Mouse (Mus musculus): Measurements from ENCODE around the gene Slitrk3. TPM values are rescaled to one million over a fixed set of nuclear protein-coding genes. Genes with fewer than 3 reads are reported as not detected.
"Not testable (repeated sequence)": the region's sequence is repeated elsewhere in the genome, so short reads cannot be mapped to it uniquely, and the experiment has no call there.

The Slitrk3 gene
- polyA plus RNA-seq (2016; fragmentation: Nextera tagmentation; extraction: Ambion mirVana) = 0.10 and 0.22 TPM in 2 replicates

DNA sequence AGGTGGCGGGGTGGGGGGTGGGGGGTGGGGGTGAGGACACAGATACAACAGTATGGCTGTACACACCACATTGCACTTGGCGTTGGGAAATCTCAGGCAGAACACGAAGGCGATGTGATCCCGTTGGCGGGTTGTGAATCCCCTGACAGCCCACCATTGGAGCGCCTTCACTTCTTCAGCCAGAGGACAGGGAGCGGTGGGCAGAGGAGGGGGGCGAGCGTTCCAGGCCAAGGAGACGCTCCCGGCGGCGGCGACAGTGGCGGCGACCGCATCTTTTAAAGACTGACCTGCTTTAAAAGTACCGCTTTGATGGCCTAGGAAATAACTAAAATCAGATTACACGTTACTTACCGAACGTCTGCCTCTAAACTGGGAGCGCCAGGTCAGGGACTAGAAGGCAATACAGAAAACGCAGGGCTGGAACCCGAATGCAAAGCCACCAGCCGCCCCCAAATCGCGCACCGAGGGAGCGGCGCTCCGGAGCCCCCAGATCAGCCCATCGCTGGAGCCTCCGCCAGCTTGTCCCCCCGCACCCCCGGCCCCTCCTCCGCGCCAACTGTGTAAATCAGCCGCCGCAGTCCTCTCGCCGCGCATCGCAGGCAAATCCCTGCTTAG, at the start of gene Slitrk3:
Gene Slitrk3, minus strand, starts transcription at position 607 of the 615 bp plus-strand sequence.
- no peak for DNase-seq (ENCODE audit: low spot score)
- H3K4me3 ChIP-seq = peak within 1 kb of the TSS; percentile 65
- H3K4me1 ChIP-seq = 0 out of 2 replicates have a peak, but pooled peaks cover 7% of the 10 kb centered on the region
- 0 out of 2 replicates have a peak within 1 kb of the TSS, but pooled peaks have one; percentile 22 for H3K27ac ChIP-seq
- under 1% methylated on average over 44 of the region's 44 CpGs for WGBS
- H3K27me3 ChIP-seq (ENCODE audit: insufficient read depth, poor library complexity, severe bottlenecking) = peaks cover 71% of the 10 kb centered on the region
- no peaks in the 10 kb centered on the region for H3K36me3 ChIP-seq
- no peaks in the 10 kb centered on the region for H3K9me3 ChIP-seq

DNA sequence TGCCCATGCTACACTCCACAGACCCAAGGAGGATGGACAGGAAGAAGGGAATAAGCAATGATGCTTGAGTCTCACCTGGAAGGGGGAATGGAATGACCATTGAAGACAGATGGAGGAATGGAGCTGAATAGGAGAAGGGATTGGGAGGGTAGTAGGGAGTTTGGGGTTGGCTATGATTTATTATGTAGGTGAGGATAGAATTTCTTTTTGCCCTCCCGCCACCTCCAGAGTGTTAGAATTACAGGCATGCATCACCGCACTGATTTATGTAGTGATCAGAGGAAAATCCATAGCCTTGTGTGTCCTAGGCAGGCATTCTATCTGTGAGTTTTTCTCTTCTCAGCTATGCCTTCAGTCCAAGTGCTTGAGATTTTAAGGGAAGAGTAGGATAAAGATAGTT, 36.8 kb upstream of the Slitrk3 start:
- H3K4me1 ChIP-seq; DNase-seq (ENCODE audit: low spot score); H3K4me3 ChIP-seq; H3K27me3 ChIP-seq (ENCODE audit: insufficient read depth, poor library complexity, severe bottlenecking); H3K9me3 ChIP-seq; H3K27ac ChIP-seq; H3K36me3 ChIP-seq: not testable (repeated sequence)
- 93% methylated on average over 2 of the region's 2 CpGs for WGBS

- H3K4me3 ChIP-seq = no peak overlapping the region
- DNase-seq (ENCODE audit: low spot score) = no peak
- 61% methylated on average over 5 of the region's 5 CpGs for WGBS
These were observed 27.0 kb upstream of the Slitrk3 start for GRCm38 (mm10) chr3:73084620-73085019.

GRCm38 (mm10) chr3:73065823-73066755, 8.5 kb upstream of the Slitrk3 start:
- 16% methylated on average over 20 of the region's 20 CpGs for WGBS
- Histone ChIP-seq H3K4me1 (no peaks in the 10 kb centered on the region), H3K27me3 (ENCODE audit: insufficient read depth, poor library complexity, severe bottlenecking) (peaks cover 33% of the 10 kb centered on the region; the same call in 1 of the 2 replicates), H3K9me3 (no peaks in the 10 kb centered on the region), H3K4me3 (peak overlapping the region; percentile 51), H3K36me3 (no peaks in the 10 kb centered on the region), H3K27ac (no peak overlapping the region)
- peak; percentile 79 for DNase-seq (ENCODE audit: low spot score)

More at GRCm38 (mm10) chr3:73084620-73085019, 27.0 kb upstream of the Slitrk3 start:
- H3K9me3 ChIP-seq = no peaks in the 10 kb centered on the region
- no peaks in the 10 kb centered on the region for H3K27me3 ChIP-seq (ENCODE audit: insufficient read depth, poor library complexity, severe bottlenecking)
- H3K27ac ChIP-seq = no peak overlapping the region
- no peaks in the 10 kb centered on the region for H3K36me3 ChIP-seq
- no peaks in the 10 kb centered on the region for H3K4me1 ChIP-seq

DNA sequence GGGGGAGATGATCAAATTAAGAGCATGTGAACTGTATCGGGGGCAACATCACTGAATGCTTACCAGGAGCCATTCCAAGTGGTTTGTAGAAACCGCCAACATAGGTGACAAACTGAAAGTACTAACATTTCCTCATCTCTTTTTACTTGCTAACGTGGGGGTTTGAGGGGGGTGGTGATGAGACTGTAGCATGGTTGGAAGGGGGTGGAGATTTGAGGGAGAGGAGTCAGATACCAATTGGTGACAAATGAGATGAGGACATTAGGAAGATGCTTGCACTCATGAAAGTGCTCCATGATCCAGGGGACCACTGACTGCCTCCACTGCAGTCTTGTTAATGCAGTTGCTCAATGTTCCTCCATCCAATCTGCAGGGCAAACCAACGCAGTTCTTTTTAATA, 587 bp upstream of the Slitrk3 start:
- peaks cover 67% of the 10 kb centered on the region for H3K27me3 ChIP-seq (ENCODE audit: insufficient read depth, poor library complexity, severe bottlenecking)
- WGBS = 18% methylated on average over 4 of the region's 4 CpGs

DNA sequence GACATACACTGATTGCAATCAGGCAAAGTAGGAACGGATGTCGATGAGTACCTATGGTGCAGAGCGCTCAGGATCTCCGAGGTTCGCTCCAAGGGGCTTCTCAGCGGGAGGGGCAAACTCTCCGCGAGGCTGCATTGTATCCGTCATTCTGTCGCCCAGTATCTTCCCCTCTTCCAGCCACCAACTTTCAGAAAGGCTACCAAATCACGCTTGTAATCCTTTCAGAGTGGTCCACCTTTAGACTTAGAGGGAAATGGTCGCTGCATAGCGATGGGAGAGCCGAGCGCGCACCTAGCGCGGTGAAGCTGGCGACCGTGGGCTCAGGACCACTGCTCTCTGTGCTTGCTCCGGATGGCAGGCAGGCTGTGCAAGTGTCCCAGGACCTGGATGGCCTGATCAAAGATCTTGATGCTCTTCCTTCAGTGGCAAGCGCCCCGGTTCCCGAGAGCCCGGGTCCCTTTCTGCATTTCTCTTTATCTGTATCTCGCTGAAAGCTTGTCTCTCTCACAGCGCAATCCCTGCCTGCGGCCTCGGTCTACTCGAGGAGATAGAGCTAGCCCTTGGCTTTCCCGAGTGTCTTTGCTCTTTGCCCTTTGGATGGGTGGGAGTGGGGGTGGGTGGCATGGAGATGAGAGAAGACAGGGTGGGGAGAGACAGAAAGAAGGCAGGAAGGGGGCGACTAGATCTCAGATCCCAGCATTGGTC, 959 bp downstream of the Slitrk3 start:
- no peaks in the 10 kb centered on the region for H3K36me3 ChIP-seq
- 0 out of 2 replicates have a peak, but pooled peaks cover 7% of the 10 kb centered on the region for H3K4me1 ChIP-seq
- no peaks in the 10 kb centered on the region for H3K9me3 ChIP-seq
- no peak for DNase-seq (ENCODE audit: low spot score)
- 1% methylated on average over 32 of the region's 32 CpGs for WGBS
- peaks cover 64% of the 10 kb centered on the region for H3K27me3 ChIP-seq (ENCODE audit: insufficient read depth, poor library complexity, severe bottlenecking)
- H3K27ac ChIP-seq = no peak overlapping the region
- H3K4me3 ChIP-seq = peak overlapping the region; percentile 65

More for the DNA sequence above, 587 bp upstream of the Slitrk3 start:
- DNase-seq (ENCODE audit: low spot score) = no peak
- Histone ChIP-seq H3K4me3 (peak overlapping the region; percentile 65), H3K4me1 (0 out of 2 replicates have a peak, but pooled peaks cover 7% of the 10 kb centered on the region), H3K27ac (no peak overlapping the region), H3K36me3 (no peaks in the 10 kb centered on the region), H3K9me3 (no peaks in the 10 kb centered on the region)

- Histone ChIP-seq H3K4me3 (no peak overlapping the region), H3K9me3 (no peaks in the 10 kb centered on the region), H3K4me1 (0 out of 2 replicates have a peak, but pooled peaks cover 7% of the 10 kb centered on the region), H3K36me3 (no peaks in the 10 kb centered on the region), H3K27me3 (ENCODE audit: insufficient read depth, poor library complexity, severe bottlenecking) (peaks cover 64% of the 10 kb centered on the region), H3K27ac (no peak overlapping the region)
- no peak for DNase-seq (ENCODE audit: low spot score)
- WGBS = 36% methylated on average over 5 of the region's 5 CpGs
These were observed 1.6 kb downstream of the Slitrk3 start for GRCm38 (mm10) chr3:73056044-73056438.

DNA sequence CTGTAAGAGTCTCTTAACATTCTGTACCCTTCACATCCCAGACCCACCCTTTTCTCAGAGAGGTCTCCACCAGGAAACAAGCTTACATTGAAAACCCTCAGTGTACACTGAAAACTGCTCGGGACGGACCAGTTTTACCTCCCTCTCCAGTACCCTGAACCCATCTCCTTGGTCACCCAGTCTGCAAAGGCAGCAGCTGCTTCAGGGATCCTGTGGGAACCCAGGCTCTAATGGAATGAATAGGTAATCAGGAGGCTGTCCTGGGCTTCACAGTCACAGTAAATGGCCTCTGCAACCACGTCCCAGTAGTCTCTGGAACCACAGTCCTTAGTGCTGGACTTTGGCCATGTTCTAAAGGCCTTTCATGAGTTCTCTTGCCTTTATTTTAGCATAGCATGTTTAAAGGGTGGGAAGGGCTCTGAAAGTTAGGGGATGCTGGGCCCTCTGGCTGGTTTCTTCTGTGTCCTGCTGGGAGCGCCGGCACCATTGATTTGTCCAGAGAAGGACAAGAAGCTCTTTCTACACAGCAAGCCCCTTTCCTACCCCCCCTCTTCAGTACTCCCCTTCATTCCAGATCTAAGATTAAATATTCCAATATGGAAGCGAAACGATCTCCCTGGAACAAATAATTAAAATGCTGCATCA, 2.1 kb downstream of the Slitrk3 start:
- Histone ChIP-seq H3K4me3 (no peak overlapping the region), H3K4me1 (0 out of 2 replicates have a peak, but pooled peaks cover 7% of the 10 kb centered on the region), H3K27ac (no peak overlapping the region), H3K27me3 (ENCODE audit: insufficient read depth, poor library complexity, severe bottlenecking) (peaks cover 69% of the 10 kb centered on the region), H3K9me3 (no peaks in the 10 kb centered on the region), H3K36me3 (no peaks in the 10 kb centered on the region)
- 32% methylated on average over 7 of the region's 7 CpGs for WGBS
- DNase-seq (ENCODE audit: low spot score) = no peak

DNA sequence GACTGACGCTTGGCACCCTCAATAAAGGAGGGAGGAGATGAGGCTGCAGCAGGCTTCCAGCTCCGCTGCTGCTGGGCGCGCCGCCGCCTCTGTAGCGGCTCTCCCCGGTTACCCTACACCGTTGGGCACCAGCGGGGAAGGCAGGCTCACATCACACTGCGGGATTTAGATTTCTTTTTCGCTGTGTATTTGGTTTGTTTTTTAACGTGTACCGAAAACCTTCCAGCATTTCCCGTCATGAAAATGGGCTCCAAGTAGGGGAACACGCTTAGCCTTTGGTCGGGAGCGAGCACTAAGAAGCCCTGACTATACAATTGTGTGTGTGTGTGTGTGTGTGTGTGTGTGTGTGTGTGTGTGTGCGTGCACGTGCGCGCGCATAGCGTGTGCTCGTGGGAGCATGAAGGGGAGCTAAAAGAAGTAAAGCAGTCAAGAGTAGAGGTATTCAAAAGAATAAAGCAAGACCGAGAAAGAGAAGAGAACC, 4.1 kb downstream of the Slitrk3 start:
- 1% methylated on average over 26 of the region's 26 CpGs for WGBS
- H3K36me3 ChIP-seq = no peaks in the 10 kb centered on the region
- 0 out of 2 replicates have a peak, but pooled peaks cover 7% of the 10 kb centered on the region for H3K4me1 ChIP-seq
- DNase-seq (ENCODE audit: low spot score) = no peak
- H3K4me3 ChIP-seq = peak overlapping the region; percentile 59
- H3K27me3 ChIP-seq (ENCODE audit: insufficient read depth, poor library complexity, severe bottlenecking) = peaks cover 79% of the 10 kb centered on the region
- H3K9me3 ChIP-seq = no peaks in the 10 kb centered on the region
- H3K27ac ChIP-seq = no peak overlapping the region

- Histone ChIP-seq H3K36me3 (no peaks in the 10 kb centered on the region), H3K4me3 (no peak overlapping the region), H3K27me3 (ENCODE audit: insufficient read depth, poor library complexity, severe bottlenecking) (peaks cover 26% of the 10 kb centered on the region; the same call in 1 of the 2 replicates), H3K27ac (no peak overlapping the region), H3K9me3 (no peaks in the 10 kb centered on the region), H3K4me1 (no peaks in the 10 kb centered on the region)
- DNase-seq (ENCODE audit: low spot score) = no peak
- 4% methylated on average over 3 of the region's 3 CpGs for WGBS
These were observed 11.4 kb downstream of the Slitrk3 start for GRCm38 (mm10) chr3:73046248-73046647.

DNA sequence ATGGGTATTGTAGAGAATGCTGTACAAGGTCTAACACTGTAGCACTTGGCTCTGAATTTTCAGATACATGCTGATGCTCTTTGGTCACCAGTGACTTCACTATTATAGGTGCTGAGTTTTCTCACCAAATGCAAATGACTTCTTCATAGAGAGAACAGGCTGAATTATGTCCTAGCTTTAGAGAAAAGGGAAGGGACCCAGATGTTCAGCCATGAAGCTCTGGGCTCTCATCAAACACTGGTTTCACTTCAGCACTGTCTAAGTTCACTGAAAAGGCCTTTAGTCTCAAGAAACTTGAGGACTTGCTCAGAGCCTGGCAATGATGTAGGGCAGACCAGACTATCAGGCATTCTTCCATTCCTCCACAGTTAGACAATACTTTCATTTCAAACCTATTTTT, 15.3 kb downstream of the Slitrk3 start:
- Histone ChIP-seq H3K4me3 (no peak overlapping the region), H3K9me3 (no peaks in the 10 kb centered on the region), H3K4me1 (no peaks in the 10 kb centered on the region), H3K27ac (no peak overlapping the region), H3K36me3 (no peaks in the 10 kb centered on the region), H3K27me3 (ENCODE audit: insufficient read depth, poor library complexity, severe bottlenecking) (no peaks in the 10 kb centered on the region)
- DNase-seq (ENCODE audit: low spot score) = no peak

DNA sequence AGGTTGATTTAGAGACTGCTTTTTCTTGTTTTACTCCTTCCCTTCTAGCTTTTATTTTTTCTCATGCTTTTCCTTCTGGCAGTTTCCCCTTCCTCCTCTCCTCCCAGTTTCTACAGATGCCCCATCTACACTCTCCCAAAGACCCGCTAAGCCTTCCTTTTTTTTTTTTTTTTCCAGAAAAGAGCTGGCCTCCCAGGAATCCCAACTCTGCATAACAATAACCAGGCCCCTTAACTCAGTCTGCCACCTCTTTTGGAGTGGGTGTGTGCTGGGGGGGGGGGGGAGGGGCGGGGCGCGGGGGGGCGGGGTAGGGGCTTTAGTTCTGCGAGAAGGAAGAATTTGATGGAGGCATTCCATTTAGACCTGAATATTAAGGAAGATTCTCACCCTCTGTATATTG, 51.6 kb downstream of the Slitrk3 start:
- DNase-seq (ENCODE audit: low spot score) = no peak
- Histone ChIP-seq H3K36me3 (no peaks in the 10 kb centered on the region), H3K27me3 (ENCODE audit: insufficient read depth, poor library complexity, severe bottlenecking) (no peaks in the 10 kb centered on the region), H3K4me1 (no peaks in the 10 kb centered on the region), H3K4me3 (no peak overlapping the region), H3K9me3 (no peaks in the 10 kb centered on the region), H3K27ac (no peak overlapping the region)
- 8% methylated on average over 6 of the region's 6 CpGs for WGBS
